Mouse (Mus musculus): ENCODE results near the gene Dennd6b. TPM values are rescaled to one million over a fixed set of nuclear protein-coding genes. Genes with fewer than 3 reads are reported as not detected.

Dennd6b gene
- total RNA-seq, 2 experiments from 2014 or later, result 0.76 to 1.7 TPM

DNA sequence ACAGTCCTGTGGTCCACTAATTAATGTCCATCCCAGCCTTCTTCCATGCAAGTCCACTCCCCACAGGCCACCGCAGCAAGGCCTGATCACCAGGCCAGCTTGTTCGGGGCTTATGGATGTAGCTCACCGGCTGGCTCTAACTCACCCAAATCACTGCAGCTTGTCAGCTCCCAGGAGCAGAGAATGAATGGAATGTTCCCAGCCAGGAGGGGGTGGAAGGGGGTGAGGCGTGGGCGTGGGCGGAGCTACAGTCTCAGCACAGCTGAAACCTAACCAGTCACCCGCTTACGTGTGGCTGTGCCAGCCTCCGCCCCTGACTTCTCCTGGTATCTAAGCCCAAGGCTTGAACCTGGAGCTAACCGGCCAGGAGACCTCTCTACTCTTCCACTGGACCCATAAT, 26.9 kb downstream of the Dennd6b start:
- no peak for ATAC-seq (replicated peaks; ENCODE audit: low FRiP score, poor library complexity, severe bottlenecking)

DNA sequence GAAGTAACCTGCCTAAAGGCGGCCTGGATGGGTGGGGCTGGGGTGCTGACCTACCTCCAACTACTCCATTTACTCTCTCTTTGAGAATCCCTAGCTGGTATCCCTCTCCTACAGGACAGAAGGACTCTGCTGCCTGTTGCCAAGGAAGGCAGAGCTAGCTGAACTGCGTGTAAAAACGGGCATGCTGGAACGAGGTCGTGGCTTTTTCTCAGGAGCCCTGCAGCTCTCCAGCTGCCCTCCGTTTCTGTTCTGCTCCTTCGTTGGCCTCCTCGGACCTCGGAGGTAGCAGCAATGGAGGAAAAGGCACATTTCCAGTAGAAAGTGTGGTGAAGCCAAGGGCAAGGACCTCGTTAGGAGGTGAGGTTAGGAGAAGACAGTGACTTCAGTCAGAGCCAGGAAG, 27.4 kb downstream of the Dennd6b start:
- ATAC-seq (replicated peaks; ENCODE audit: low FRiP score, poor library complexity, severe bottlenecking), result no peak

DNA sequence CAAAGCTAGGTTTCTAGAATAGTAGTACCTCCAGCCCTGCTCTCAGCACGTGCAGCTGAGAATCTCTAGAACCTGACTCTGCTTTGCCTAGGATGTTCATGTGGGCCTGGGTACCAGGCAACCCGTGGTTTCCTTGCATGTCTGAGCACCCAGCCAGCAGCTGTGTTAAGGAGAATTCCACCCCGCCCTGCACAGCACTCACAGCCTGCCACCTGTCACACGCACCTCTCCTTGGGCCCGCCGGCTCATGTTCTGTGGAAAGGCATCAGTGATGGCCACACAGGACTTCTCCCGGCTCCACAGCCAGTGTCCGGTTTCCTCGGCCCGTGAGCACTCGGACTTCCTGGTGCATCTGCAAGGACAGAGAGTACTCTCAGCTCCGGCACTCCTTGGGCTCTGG, 30.8 kb downstream of the Dennd6b start:
- ATAC-seq (replicated peaks; ENCODE audit: low FRiP score, poor library complexity, severe bottlenecking), result no peak

DNA sequence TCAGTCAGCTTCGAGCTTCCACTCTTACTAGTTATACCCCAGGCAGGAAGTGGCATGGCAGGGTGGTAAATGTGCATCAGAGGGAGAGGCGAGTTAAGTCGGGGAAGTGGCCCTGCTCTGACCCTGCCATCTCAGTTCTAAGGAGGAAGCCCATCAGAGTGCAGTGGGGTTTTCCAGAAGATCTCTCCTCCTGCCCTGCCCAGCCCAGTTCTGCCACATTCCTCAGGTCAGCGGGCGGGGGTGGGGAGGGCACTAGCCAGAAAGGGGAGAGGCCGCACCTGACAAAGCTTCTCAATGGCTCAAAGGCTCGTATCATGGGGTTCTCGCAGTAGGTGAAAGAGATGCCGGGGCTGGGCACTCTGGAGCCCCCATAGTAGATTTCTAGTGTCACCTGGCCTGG, 34.9 kb downstream of the Dennd6b start:
- no peak for ATAC-seq (replicated peaks; ENCODE audit: low FRiP score, poor library complexity, severe bottlenecking)

DNA sequence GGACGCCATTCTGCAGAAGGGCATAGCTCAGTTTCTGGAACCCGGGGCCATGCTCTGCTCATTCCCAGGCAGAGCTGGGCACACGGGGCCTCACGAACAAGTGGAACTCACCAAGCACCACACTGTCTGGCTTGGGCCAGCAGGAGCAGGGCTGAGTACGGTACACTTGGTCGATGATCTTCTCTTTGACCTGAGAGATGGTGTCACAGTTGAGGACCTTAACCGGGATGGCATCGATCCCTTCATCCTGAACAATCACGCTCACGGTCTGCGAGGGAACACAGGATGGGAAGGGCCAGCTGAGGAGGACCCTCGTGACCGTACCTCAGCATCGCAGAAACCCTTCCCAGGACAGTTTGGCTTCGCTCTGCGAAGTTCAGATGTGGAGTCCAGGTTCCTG, 37.8 kb downstream of the Dennd6b start:
- ATAC-seq (replicated peaks; ENCODE audit: low FRiP score, poor library complexity, severe bottlenecking), result no peak

DNA sequence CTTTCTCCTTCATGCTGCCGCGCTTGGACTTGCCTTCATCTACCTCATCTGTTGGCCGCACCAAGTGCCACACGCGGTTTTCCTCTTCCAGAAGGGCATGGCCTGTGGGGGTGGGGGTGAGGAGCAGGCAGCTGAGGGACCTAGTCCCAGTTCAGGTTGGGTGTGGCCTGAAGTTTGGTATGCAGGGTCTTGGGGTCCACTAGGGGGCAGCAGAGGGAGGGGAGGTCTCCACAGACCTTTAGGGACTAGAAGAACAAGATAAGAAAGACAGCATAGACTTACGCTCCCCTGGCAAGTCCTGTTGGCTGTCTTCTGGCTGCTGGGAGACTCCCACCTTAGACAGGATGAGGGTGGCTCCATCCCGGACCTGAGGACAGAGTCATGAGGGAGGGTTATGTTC, 38.3 kb downstream of the Dennd6b start:
- ATAC-seq (replicated peaks; ENCODE audit: low FRiP score, poor library complexity, severe bottlenecking), result peak; percentile 63

DNA sequence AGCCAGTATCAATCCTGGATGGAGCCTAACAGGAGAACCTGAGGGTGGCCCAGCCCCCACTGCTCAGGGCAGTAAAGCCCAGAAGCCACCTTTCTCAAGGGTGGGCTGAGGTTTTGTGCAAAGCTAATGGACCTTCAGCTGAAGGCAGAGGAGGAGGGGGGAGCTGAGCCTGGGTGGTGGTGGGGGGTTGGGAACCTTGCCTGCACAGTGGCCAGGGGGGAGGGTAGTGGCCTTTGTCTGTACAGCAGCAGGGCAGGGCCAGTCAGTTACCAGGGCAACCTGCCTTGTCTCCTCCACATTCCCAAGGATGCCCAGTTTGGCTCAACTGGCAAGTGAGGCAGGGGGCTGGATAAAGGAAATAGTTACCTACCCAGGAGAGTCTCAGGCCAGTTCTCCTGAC, 44.0 kb downstream of the Dennd6b start:
- ATAC-seq (replicated peaks; ENCODE audit: low FRiP score, poor library complexity, severe bottlenecking), result no peak

DNA sequence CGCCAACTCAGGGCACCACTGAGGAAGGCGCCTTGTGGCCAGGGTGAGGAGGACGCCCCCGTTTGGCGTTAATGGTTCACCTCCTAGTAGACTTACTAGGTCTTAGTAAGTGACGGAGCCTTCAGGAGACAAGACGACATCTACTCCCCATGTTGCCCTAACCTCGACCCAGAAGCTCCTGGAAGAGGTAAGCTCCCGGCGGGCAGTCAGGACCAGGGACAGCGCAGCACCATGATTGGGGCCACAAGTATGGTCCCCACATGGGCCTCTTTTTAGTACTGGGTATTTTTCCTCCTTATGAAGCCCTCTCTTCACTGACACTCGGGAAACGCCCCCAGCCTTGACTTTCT, 46.3 kb downstream of the Dennd6b start:
- no peak for ATAC-seq (replicated peaks; ENCODE audit: low FRiP score, poor library complexity, severe bottlenecking)

DNA sequence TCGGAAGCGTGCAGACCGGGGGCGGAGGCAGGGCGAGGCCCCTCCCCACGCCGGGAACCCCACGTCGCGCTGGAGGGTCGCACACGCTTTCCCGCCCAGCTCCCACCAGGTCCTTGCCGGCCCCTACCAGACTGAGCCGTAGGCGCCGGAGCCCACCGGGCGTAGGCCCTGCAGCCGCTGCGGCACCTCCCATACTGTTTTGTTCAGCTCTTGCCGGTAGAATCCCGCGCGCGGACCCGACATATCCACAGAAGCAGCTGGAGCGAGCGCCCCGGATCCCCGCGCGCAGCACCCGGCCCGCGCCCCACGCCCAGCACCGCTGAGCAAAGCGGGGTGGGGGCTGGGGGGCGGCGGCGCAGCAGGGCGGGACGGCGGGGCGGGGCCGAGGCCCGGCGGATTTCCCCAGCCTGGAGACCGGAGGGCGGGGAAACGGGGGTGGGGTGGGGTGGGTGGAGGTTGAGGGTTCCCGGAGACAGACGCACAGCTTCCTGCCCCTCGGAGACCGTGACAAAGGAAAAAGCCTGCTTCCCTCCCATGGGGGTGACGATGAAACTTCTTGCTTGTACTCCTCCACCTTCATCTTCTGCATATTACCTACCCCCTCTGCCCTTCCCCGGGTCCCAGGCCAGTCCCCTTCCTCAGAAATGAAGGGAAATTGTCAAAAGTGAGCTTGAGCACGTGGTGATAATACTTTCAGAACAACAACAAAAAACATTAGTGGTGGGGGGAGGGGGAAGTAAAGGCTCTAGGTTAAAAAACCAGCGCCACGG, 46.8 kb downstream of the Dennd6b start, which contains the start of gene Mapk11:
Gene Mapk11, minus strand, starts transcription at position 358 of the 770 bp plus-strand sequence.
- no peak for ATAC-seq (replicated peaks; ENCODE audit: low FRiP score, poor library complexity, severe bottlenecking)

DNA sequence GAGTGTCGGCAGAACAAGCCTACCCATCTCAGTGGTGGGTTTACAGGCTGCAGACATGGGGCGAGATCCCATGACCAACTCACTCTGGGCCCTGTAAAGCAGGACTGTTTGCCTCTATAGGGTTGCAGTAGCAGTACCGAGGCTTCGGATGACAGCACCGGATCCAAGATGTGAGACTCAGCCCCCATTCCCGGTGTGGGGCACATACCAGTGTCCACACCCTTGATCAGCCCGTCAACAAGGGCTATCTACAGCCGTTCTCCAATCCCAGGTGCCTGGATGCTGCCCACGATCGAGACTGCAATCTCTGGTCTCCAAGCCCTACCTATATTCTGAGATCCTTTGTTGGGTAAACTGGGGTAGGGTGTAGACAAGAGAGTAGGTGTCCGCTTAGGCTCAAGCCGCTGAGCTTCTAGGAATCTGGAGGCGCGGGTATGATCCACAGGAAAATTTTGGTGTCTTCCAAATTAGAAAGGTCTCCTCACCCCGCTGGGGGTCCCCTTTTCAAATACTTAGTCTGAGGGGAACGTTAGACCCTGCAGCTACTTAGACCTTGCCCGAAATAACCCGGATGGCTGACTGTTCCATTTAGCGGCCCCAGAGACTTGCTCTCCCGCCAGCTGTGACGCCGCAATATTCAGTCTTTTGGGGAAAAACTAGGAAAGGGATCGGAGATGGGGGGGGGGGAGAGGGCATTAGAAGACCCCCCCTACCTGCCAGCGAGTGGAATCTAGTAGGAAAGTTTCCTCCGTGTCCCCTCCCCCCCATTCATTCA, 47.6 kb downstream of the Dennd6b start:
- no peak for ATAC-seq (replicated peaks; ENCODE audit: low FRiP score, poor library complexity, severe bottlenecking)

DNA sequence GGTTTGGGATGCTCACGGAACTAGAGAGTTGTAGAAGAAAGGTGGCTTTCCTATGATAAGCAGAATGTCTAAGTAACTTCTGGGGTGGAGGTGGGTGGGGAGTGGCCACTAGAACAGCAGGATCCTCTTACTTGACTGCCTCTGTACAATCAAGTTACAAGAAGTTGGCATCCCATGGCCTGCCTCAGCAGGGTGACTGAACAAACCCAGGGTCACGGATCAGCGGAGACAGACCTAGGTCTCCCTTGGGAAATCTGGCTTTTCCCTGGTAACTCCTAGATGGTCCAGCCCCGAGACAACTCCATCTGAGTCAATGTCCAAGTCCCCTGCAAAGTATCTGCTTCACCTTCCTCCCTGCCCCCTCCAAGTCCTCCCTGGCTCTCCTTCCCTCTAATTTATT, 48.4 kb downstream of the Dennd6b start:
- no peak for ATAC-seq (replicated peaks; ENCODE audit: low FRiP score, poor library complexity, severe bottlenecking)

DNA sequence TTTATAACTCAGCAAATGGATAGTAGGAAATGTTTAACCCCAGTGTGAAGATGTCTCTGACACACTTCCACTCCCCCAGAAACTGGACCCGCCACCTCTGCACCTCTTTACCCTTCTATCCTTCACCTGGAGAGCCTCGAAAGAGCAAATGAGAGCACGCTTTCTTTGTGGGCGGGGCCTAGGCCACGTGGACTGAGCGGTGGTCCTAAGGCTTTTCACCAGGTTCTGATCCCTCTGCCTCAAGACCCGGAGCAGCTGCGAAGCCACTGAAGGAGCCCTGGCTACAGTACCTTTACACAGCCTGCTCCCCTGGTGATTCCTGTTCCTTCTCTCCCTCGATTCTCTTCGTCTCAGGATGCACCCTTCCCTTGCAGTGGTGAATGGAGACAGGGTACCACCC, 48.8 kb downstream of the Dennd6b start:
- ATAC-seq (replicated peaks; ENCODE audit: low FRiP score, poor library complexity, severe bottlenecking), result no peak

DNA sequence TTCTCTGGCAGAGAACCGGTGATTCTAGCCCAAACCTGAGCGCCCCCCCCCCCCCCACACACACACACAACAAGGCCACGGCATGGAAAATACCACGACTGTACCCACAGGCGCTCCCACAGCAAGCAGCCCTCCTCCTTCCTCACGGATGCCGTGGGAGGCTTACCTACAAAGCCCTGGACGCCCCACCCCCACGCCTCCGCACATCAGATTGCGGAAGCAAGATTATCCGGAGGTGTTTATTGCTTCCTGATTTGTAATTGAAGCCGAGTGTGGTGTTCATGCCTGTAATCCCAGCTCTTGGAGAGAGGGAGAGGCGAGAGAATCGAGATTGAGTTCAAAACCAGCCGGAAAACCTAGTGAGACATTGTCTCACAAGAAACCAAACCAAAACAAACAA, 49.3 kb downstream of the Dennd6b start:
- ATAC-seq (replicated peaks; ENCODE audit: low FRiP score, poor library complexity, severe bottlenecking), result no peak

DNA sequence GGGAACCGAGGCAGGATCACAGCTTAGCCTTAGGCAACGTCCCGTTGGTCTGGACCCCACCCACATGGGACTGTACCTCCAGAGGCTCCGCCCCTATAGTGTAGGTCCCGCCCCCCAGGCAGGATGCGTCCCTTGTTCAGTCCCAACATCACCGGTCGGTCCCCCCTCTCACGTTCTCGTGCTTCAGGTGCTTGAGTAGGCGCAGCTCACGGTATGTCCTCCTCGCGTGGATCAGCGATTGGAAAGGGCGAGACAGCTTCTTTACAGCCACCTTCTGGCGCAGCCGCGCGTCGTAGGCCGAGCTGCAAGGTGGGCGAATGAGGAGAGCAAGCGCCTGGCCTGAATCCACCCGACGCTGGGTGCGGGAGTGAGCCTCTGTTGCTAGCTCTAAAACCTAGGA, 49.8 kb downstream of the Dennd6b start:
- ATAC-seq (replicated peaks; ENCODE audit: low FRiP score, poor library complexity, severe bottlenecking), result no peak

DNA sequence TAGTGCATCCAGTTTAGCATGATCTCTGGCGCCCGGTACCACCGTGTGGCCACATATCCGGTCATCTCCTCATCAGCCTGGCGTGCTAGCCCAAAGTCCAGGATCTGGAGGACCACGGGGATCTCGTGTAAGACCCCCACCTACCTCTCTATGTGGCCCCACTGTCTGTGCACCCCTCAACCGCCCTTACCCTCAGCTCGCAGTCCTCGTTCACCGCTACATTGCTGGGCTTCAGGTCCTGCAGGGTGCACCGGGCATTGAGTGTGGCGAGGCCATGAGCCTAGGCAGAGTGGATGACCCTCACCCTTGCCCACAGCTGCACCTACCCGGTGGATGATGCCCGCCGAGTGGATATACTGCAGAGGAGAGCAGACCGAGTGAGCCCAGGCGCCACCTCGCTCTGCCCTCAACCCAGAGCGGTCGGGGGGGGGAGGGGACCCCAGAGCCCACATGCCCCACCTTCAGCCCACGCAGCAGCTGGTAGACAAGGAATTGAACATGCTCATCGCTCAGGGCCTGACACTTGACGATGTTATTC, 50.4 kb downstream of the Dennd6b start:
- no peak for ATAC-seq (replicated peaks; ENCODE audit: low FRiP score, poor library complexity, severe bottlenecking)

DNA sequence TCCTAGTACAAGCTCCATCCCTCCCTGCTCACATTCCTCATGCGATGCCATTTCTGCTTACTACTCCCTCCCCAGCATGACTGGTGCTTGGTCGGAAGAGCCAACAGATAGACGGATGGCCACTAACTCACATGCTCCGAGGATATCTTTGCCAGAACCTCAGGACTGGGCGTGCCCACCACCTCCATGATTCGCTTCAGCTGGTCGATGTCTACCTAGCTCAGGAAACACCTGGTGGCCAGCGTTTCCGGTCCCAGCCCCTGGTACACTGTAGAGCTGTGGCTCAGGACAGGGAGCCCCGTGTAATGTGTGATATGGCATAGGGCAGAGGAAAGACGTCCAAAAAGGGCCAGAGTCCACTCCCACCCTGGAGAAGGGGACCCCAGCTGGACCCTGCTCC, 51.3 kb downstream of the Dennd6b start:
- no peak for ATAC-seq (replicated peaks; ENCODE audit: low FRiP score, poor library complexity, severe bottlenecking)

DNA sequence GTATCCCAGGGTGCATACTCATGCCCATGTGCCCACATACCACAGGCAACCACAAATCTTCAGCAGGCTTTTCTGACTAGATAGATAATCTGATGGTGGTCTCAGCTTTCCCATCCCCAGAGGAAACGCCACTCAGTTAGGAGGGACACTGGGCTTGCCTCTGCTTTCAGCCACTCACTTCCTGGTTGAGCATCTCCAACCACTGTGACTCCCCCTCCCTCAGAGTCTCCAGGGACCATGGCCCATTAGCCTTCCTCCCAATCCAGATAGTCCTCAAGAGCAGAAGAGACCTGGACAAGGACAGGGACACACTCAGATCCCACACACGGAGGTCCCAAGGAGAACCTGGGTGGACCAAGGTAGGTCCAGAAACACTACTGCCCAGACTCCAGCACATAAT, 53.2 kb downstream of the Dennd6b start:
- ATAC-seq (replicated peaks; ENCODE audit: low FRiP score, poor library complexity, severe bottlenecking), result no peak

DNA sequence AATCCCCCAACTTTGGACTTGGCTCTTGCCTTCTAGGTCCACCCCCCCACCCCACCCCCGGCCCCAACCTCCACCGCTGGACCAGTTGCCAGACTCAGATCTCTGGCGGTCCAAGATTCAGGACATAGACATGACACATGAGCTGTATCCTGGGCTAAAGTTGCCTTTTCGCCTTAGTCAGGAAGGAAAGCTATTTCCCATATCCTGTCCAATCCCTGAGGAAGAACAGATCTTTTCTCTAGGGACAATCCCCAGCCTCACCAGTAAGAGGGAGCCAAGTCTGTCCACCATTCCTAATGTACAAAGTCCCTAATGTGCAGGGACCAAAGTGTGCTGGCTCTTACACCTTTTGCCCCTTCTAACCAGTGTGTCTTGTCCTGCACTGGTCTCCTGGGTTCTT, 54.4 kb downstream of the Dennd6b start:
- no peak for ATAC-seq (replicated peaks; ENCODE audit: low FRiP score, poor library complexity, severe bottlenecking)

DNA sequence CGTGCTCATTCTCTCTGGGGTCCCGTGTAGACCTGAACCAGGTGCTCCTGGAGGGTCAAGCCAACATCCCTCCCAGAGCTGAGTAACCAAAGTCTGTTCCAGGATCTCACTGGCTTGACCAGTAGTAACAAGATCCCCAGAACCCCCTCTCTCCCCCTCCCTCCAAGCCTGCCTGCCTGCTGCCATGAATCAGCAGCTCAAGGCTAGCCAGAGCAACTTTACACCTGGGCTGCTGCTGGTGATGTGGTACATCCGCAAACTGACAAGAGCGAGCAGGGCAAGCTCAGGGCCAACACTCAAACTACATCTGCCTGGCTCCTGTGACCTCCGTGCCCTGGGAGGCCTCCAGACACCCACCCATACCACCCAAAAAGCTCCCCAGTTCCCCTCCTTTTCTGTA, 54.9 kb downstream of the Dennd6b start:
- no peak for ATAC-seq (replicated peaks; ENCODE audit: low FRiP score, poor library complexity, severe bottlenecking)

DNA sequence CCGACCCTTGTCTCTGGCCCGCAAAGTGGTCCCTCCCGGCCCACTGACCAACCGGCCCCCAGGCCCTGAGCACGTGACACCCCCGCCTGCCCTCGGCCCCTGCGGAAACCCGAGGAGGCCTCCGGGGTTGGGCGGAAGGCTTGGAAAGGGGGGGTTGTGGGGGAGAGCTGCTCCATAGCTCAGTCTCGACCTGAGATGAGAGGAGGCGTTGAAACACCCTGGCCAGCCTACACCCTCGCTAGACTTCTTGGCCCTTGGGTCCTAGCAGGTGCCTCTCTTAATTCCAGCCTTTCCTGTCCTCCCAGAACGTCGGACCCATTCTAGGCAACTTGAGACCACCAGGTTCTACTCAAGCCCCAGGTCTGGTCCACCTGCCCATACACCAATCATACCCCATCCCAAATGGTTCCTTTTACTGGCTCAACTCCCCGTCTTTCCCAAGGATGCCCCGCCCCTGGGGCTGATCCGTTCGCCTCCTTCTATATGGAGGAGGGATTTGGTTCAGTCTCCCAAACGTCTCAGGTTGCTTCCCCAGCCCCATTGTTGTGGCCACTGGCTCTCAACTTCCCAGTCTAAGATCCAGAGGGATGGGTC, 55.5 kb downstream of the Dennd6b start, which contains the start of gene Mapk12:
Gene Mapk12, minus strand, starts transcription at position 45 of the 594 bp plus-strand sequence.
- no peak for ATAC-seq (replicated peaks; ENCODE audit: low FRiP score, poor library complexity, severe bottlenecking)

All from erythroid progenitor cell, adult 5-6 weeks (primary cell).